Mouse (Mus musculus) ES-E14 (cell line): ENCODE measurements around the gene Dhx40.

Experiments
- CHD2 ChIP-seq: IDR thresholded peaks from 2 replicates; pipeline ENCODE4 v1.6.1; 2014; ENCODE audit warnings: mild to moderate bottlenecking, low read depth, low read length, inconsistent platforms
- HCFC1 ChIP-seq: IDR thresholded peaks from 2 replicates; pipeline ENCODE4 v1.6.1; 2012; ENCODE audit warnings: low read length, inconsistent platforms, borderline replicate concordance; ENCODE audit not compliant: insufficient read depth
- MAFK ChIP-seq: IDR thresholded peaks from 2 replicates; pipeline ENCODE4 v1.6.1; 2014; ENCODE audit warnings: mild to moderate bottlenecking, low read depth, low read length, inconsistent platforms; ENCODE audit not compliant: insufficient read depth
- ZC3H11A ChIP-seq: IDR thresholded peaks from 2 replicates; pipeline ENCODE4 v1.6.1; 2012; ENCODE audit warnings: low read depth, mild to moderate bottlenecking, inconsistent platforms, low read length, borderline replicate concordance

DNA sequence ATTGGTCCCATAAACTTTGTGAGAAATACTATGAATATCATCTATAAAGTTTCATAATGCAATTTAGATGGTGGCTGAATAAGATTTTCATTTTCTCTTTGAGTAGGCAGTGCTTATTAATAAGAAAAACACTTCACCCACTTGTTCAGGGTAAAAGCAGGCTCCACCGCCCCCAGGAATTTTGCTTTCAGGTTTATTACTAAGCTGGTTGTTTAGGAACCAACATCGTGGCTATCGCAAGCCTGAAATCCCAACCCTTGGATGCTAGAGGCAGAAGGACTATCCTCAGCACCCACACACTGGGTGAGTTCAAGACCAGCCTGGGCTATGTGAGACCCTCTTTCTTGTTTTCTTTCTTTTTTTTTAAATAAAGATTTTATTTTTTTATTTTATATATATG, 45.5 kb upstream of the Dhx40 start:
- TF ChIP-seq ZC3H11A (no peak), CHD2 (no peak), MAFK (no peak), HCFC1 (no peak)
